Mouse (Mus musculus): ENCODE measurements around the gene Zfp784. TPM values are rescaled to one million over a fixed set of nuclear protein-coding genes. Genes with fewer than 3 reads are reported as not detected.

The Zfp784 gene
- polyA plus RNA-seq, 1 experiment from 2014 or later, result 1.7 TPM

DNA sequence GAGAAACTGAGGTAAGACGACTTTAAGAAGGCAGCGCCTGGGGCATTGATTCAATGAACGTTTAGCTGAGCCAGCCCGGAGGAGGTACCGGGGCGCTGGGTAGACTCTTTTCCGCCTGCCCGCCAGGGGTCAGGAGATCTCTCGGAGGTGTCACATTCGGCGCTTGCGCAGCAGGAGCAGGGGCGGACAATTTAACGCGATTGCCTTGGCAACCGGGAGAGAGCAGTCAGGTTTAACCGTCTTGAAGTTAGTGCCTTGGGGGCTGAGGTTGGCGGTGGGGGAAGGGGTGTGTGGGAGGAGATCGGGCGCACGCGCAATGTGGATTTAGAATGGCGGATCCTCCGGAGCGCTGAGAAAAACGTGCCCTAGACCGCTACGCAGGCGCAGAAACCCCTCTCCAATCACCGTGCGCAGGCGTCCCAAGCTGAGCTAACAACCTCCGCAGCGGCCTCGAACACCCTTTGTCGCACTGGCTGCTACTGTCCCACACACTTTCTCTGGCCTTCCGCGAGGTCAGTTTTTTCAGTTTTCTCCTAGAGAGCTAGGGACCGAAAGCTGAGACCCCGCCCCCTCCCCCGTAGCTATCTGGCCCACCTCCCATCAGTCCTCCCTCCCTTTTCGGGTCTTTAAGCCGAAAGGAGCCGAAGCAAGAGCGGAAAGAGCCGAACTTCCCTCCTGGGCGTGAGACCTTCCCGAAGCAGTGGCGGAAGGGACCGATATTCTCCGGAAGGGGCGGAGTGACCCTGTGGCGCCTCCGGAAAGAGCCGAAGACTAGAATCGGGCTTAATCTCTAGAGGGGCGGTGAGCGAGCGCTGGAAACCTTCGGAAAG, 22.9 kb upstream of the Zfp784 start:
- H3K9ac ChIP-seq (ENCODE audit: low read depth, low read length), result peak overlapping the region; percentile 94
- peak; percentile 86 for ATAC-seq (ENCODE audit: low read depth)
- H3K4me2 ChIP-seq (ENCODE audit: low read depth, low read length), result peak overlapping the region; percentile 98

DNA sequence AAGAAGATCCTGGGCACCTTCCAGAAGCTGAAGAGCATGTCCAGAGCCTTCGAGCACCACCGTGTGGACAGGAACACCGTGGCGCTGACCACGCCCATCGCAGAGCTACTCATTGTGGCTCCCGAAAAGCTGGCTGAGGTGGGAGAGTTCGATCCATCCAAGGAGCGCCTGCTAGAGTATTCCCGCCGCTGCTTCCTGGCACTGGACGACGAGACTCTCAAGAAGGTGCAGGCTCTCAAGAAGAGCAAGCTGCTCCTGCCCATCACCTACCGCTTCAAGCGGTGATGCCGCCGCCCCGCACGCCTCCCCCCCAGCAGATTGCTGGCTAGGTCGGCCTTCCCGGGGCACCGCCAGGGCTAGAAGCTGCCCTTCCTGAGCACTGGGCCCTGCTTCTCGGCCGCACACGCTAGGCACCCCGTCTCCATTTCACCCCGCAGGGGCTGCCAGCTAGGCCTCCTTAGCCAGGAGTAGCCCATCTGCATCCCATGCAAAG, 22.0 kb upstream of the Zfp784 start:
- Histone ChIP-seq H3K9me3 (replicated peaks; ENCODE audit: control insufficient read depth, low read length) (no peaks in the 10 kb centered on the region), H3K27ac (ENCODE audit: low read length) (peak overlapping the region; percentile 99), H3K4me3 (ENCODE audit: low read depth, low read length) (peak overlapping the region; percentile 78), H3K4me1 (ENCODE audit: control insufficient read depth, low read depth, low read length) (peaks cover 23% of the 10 kb centered on the region), H3K36me3 (ENCODE audit: control insufficient read depth, insufficient read depth) (no peaks in the 10 kb centered on the region), H3K4me2 (ENCODE audit: low read depth, low read length) (peak overlapping the region; percentile 98), H3K27me3 (ENCODE audit: control insufficient read depth, insufficient read depth, low read depth, low read length) (peaks cover 33% of the 10 kb centered on the region), H3K9ac (ENCODE audit: low read depth, low read length) (peak overlapping the region; percentile 94)
- WGBS (ENCODE audit: insufficient replicate concordance), result 4% methylated on average over 27 of the region's 27 CpGs
- ATAC-seq (ENCODE audit: low read depth), result no peak

More for the DNA sequence above, 22.9 kb upstream of the Zfp784 start:
- Histone ChIP-seq H3K4me1 (ENCODE audit: control insufficient read depth, low read depth, low read length) (peaks cover 32% of the 10 kb centered on the region), H3K27me3 (ENCODE audit: control insufficient read depth, insufficient read depth, low read depth, low read length) (peaks cover 24% of the 10 kb centered on the region), H3K4me3 (ENCODE audit: low read depth, low read length) (peak overlapping the region; percentile 78), H3K9me3 (replicated peaks; ENCODE audit: control insufficient read depth, low read length) (no peaks in the 10 kb centered on the region), H3K27ac (ENCODE audit: low read length) (peak overlapping the region; percentile 99), H3K36me3 (ENCODE audit: control insufficient read depth, insufficient read depth) (no peaks in the 10 kb centered on the region; the same call in 1 of the 2 replicates)
- WGBS (ENCODE audit: insufficient replicate concordance), result under 1% methylated on average over 60 of the region's 60 CpGs

GRCm38 (mm10) chr7:5059421-5059820, 21.2 kb upstream of the Zfp784 start:
- Histone ChIP-seq H3K4me2 (ENCODE audit: low read depth, low read length) (no peak overlapping the region), H3K9me3 (replicated peaks; ENCODE audit: control insufficient read depth, low read length) (no peaks in the 10 kb centered on the region), H3K9ac (ENCODE audit: low read depth, low read length) (no peak overlapping the region), H3K4me1 (ENCODE audit: control insufficient read depth, low read depth, low read length) (peaks cover 20% of the 10 kb centered on the region), H3K36me3 (ENCODE audit: control insufficient read depth, insufficient read depth) (no peaks in the 10 kb centered on the region), H3K27me3 (ENCODE audit: control insufficient read depth, insufficient read depth, low read depth, low read length) (peaks cover 42% of the 10 kb centered on the region), H3K4me3 (ENCODE audit: low read depth, low read length) (no peak overlapping the region), H3K27ac (ENCODE audit: low read length) (no peak overlapping the region)
- 76% methylated on average over 12 of the region's 12 CpGs for WGBS (ENCODE audit: insufficient replicate concordance)
- ATAC-seq (ENCODE audit: low read depth), result no peak

GRCm38 (mm10) chr7:5058631-5059030, 20.4 kb upstream of the Zfp784 start:
- Histone ChIP-seq H3K27ac (ENCODE audit: low read length) (no peak overlapping the region), H3K36me3 (ENCODE audit: control insufficient read depth, insufficient read depth) (no peaks in the 10 kb centered on the region), H3K9me3 (replicated peaks; ENCODE audit: control insufficient read depth, low read length) (no peaks in the 10 kb centered on the region), H3K4me1 (ENCODE audit: control insufficient read depth, low read depth, low read length) (peaks cover 13% of the 10 kb centered on the region), H3K4me3 (ENCODE audit: low read depth, low read length) (no peak overlapping the region), H3K4me2 (ENCODE audit: low read depth, low read length) (no peak overlapping the region), H3K27me3 (ENCODE audit: control insufficient read depth, insufficient read depth, low read depth, low read length) (peaks cover 49% of the 10 kb centered on the region), H3K9ac (ENCODE audit: low read depth, low read length) (no peak overlapping the region)
- WGBS (ENCODE audit: insufficient replicate concordance), result 67% methylated on average over 1 of the region's 1 CpGs
- ATAC-seq (ENCODE audit: low read depth), result no peak

- Histone ChIP-seq H3K4me2 (ENCODE audit: low read depth, low read length) (no peak overlapping the region), H3K4me1 (ENCODE audit: control insufficient read depth, low read depth, low read length) (peaks cover 10% of the 10 kb centered on the region), H3K9me3 (replicated peaks; ENCODE audit: control insufficient read depth, low read length) (no peaks in the 10 kb centered on the region), H3K27me3 (ENCODE audit: control insufficient read depth, insufficient read depth, low read depth, low read length) (peaks cover 58% of the 10 kb centered on the region), H3K36me3 (ENCODE audit: control insufficient read depth, insufficient read depth) (no peaks in the 10 kb centered on the region), H3K4me3 (ENCODE audit: low read depth, low read length) (no peak overlapping the region), H3K27ac (ENCODE audit: low read length) (no peak overlapping the region), H3K9ac (ENCODE audit: low read depth, low read length) (no peak overlapping the region)
- ATAC-seq (ENCODE audit: low read depth), result no peak
- WGBS (ENCODE audit: insufficient replicate concordance), result 24% methylated on average over 11 of the region's 11 CpGs
Measured at GRCm38 (mm10) chr7:5057804-5058203, 19.6 kb upstream of the Zfp784 start.

- ATAC-seq (ENCODE audit: low read depth), result no peak
- Histone ChIP-seq H3K9me3 (replicated peaks; ENCODE audit: control insufficient read depth, low read length) (no peaks in the 10 kb centered on the region), H3K4me3 (ENCODE audit: low read depth, low read length) (no peak overlapping the region), H3K36me3 (ENCODE audit: control insufficient read depth, insufficient read depth) (no peaks in the 10 kb centered on the region), H3K27me3 (ENCODE audit: control insufficient read depth, insufficient read depth, low read depth, low read length) (peaks cover 62% of the 10 kb centered on the region), H3K4me2 (ENCODE audit: low read depth, low read length) (no peak overlapping the region), H3K9ac (ENCODE audit: low read depth, low read length) (no peak overlapping the region), H3K27ac (ENCODE audit: low read length) (no peak overlapping the region), H3K4me1 (ENCODE audit: control insufficient read depth, low read depth, low read length) (peaks cover 10% of the 10 kb centered on the region)
- WGBS (ENCODE audit: insufficient replicate concordance), result 26% methylated on average over 8 of the region's 8 CpGs
Measured at GRCm38 (mm10) chr7:5057381-5057780, 19.1 kb upstream of the Zfp784 start.

- WGBS (ENCODE audit: insufficient replicate concordance), result 7% methylated on average over 49 of the region's 55 CpGs
- Histone ChIP-seq H3K27ac (ENCODE audit: low read length) (no peak overlapping the region), H3K27me3 (ENCODE audit: control insufficient read depth, insufficient read depth, low read depth, low read length) (peaks cover 68% of the 10 kb centered on the region), H3K4me2 (ENCODE audit: low read depth, low read length) (peak overlapping the region; percentile 38), H3K4me1 (ENCODE audit: control insufficient read depth, low read depth, low read length) (peaks cover 13% of the 10 kb centered on the region), H3K9me3 (replicated peaks; ENCODE audit: control insufficient read depth, low read length) (no peaks in the 10 kb centered on the region), H3K4me3 (ENCODE audit: low read depth, low read length) (peak overlapping the region; percentile 32), H3K9ac (ENCODE audit: low read depth, low read length) (no peak overlapping the region), H3K36me3 (ENCODE audit: control insufficient read depth, insufficient read depth) (no peaks in the 10 kb centered on the region)
- ATAC-seq (ENCODE audit: low read depth), result no peak
Measured at GRCm38 (mm10) chr7:5056651-5057263, 18.5 kb upstream of the Zfp784 start.

GRCm38 (mm10) chr7:5053456-5054179, 15.4 kb upstream of the Zfp784 start:
- Histone ChIP-seq H3K4me2 (ENCODE audit: low read depth, low read length) (peak overlapping the region; percentile 28), H3K36me3 (ENCODE audit: control insufficient read depth, insufficient read depth) (no peaks in the 10 kb centered on the region), H3K4me1 (ENCODE audit: control insufficient read depth, low read depth, low read length) (peaks cover 4% of the 10 kb centered on the region), H3K9ac (ENCODE audit: low read depth, low read length) (no peak overlapping the region), H3K27me3 (ENCODE audit: control insufficient read depth, insufficient read depth, low read depth, low read length) (peaks cover 98% of the 10 kb centered on the region), H3K27ac (ENCODE audit: low read length) (no peak overlapping the region), H3K9me3 (replicated peaks; ENCODE audit: control insufficient read depth, low read length) (no peaks in the 10 kb centered on the region), H3K4me3 (ENCODE audit: low read depth, low read length) (peak overlapping the region; percentile 34)
- no peak for ATAC-seq (ENCODE audit: low read depth)
- 9% methylated on average over 32 of the region's 32 CpGs for WGBS (ENCODE audit: insufficient replicate concordance)

Data from liver, embryonic 16.5 days (tissue).